ENCODE assay signal across 15 mouse cellular contexts in the genomic region with DNA sequence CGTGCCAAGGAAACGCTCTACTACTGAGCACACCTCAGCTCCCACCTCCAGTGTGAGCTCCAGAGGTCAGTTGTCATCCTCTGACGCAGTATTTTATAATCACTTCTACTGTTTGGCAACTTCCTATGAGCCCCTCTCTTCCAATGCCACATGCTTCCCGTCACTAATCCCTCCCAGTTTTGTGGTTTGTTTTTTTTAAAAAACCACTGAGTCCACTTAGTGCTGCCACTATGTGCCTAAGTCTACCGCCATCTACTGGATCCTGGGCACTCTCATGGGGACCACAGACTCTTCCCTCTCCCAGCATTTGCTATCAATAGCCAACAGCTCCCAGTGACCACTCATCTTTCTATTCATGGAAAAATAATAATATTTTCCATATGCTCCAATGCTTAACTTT. TPM values are rescaled to one million over a fixed set of nuclear protein-coding genes. Genes with fewer than 3 reads are reported as not detected.
DNase-seq lines count a peak whose midpoint lies in the region; ATAC-seq and TF ChIP-seq lines count a peak whose summit lies in the region.
"Had no signal": no experiment of that assay in that cellular context is flagged by ENCODE, and none has a peak within 500 bp of the region (broad histone marks: within the 10 kb centered on the region; RNA-seq: fewer than 3 reads in every experiment).

No protein-coding gene starts in this region.

- H3K27ac ChIP-seq in liver, embryonic 11.5 days (ENCODE audit: low read depth, low read length) = no peak overlapping the region
- H3K27ac ChIP-seq in kidney, adult 2 months (ENCODE audit: insufficient read depth, low read depth, low read length) = no peak overlapping the region
- H3K27ac ChIP-seq: liver, embryonic 15.5 days had no signal

- intact Hi-C loops in left cerebral cortex, postnatal 25 days (cut with DNase I) = no loop called here

- WGBS in liver, embryonic 11.5 days = 42% methylated on average over 5 of the region's 5 CpGs
- 77% methylated on average over 5 of the region's 5 CpGs for WGBS in kidney, adult 2 months

- no peaks in the 10 kb centered on the region for H3K36me3 ChIP-seq in liver, embryonic 11.5 days (ENCODE audit: control insufficient read depth, insufficient read depth, low read length)
- no peaks in the 10 kb centered on the region for H3K36me3 ChIP-seq in kidney, adult 2 months (ENCODE audit: control insufficient read depth, insufficient read depth, low read length)
- H3K36me3 ChIP-seq: liver, embryonic 15.5 days had no signal

- peak; percentile 53 for DNase-seq in embryo, embryonic 10 days (ENCODE audit: low spot score)
- DNase-seq in embryo, embryonic 11 days = no peak
- DNase-seq in liver, embryonic 11.5 days (ENCODE audit: low spot score) = no peak
- no peak for DNase-seq in liver
- DNase-seq in ZHBTc4 (ENCODE audit: low read depth, low spot score) = peak; percentile 25
- no peak for DNase-seq in kidney, adult 2 months
- DNase-seq in left cerebral cortex, postnatal 25 days (ENCODE audit: low spot score in 2 of 2) = no peak
- DNase-seq: heart, postnatal 14 days; kidney, adult 8-10 months; thymus, postnatal 36 days had no signal

- no peak overlapping the region for H3K4me3 ChIP-seq in liver, embryonic 11.5 days (ENCODE audit: low read depth, low read length)
- no peak overlapping the region for H3K4me3 ChIP-seq in kidney, adult 2 months (ENCODE audit: insufficient read depth, low read depth, low read length)
- H3K4me3 ChIP-seq: erythroblast, embryonic 14.5 days; liver, embryonic 15.5 days had no signal

- 0 out of 2 replicates have a peak, but pooled peaks have one; percentile 57 for ATAC-seq in liver, embryonic 11.5 days (replicated peaks; ENCODE audit: low FRiP score)
- peak; percentile 96 for ATAC-seq in megakaryocyte progenitor cell, adult 5-6 weeks (replicated peaks; ENCODE audit: poor library complexity)

- no peaks in the 10 kb centered on the region for H3K9me3 ChIP-seq in liver, embryonic 11.5 days (ENCODE audit: control insufficient read depth, low read length)
- H3K9me3 ChIP-seq: liver, embryonic 15.5 days had no signal

- no peak overlapping the region for H3K9ac ChIP-seq in liver, embryonic 11.5 days (ENCODE audit: low read depth, low read length)
- H3K9ac ChIP-seq: liver, embryonic 15.5 days had no signal

- H3K27me3 ChIP-seq in liver, embryonic 11.5 days (replicated peaks; ENCODE audit: control insufficient read depth, insufficient read depth, low read length) = no peaks in the 10 kb centered on the region
- no peaks in the 10 kb centered on the region for H3K27me3 ChIP-seq in kidney, adult 2 months (replicated peaks; ENCODE audit: control insufficient read depth, insufficient read depth, low read length)
- H3K27me3 ChIP-seq: liver, embryonic 15.5 days had no signal

- no peaks in the 10 kb centered on the region for H3K4me1 ChIP-seq in liver, embryonic 11.5 days (replicated peaks; ENCODE audit: control insufficient read depth, insufficient read depth, low read length)
- H3K4me1 ChIP-seq in kidney, adult 2 months (ENCODE audit: control insufficient read depth, insufficient read depth, low read length) = no peaks in the 10 kb centered on the region
- H3K4me1 ChIP-seq: liver, embryonic 15.5 days had no signal

- TF ChIP-seq CTCF in kidney, adult 2 months (conservative IDR thresholded peaks at IDR 0.05; ENCODE audit: insufficient read depth, insufficient read length, low read depth, low read length) = no peak; the same call in 1 of the 2 replicates

- TF ChIP-seq POLR2A in kidney, adult 2 months (IDR thresholded peaks at IDR 0.05; ENCODE audit: low read depth, low read length) = no peak

- no peak overlapping the region for H3K4me2 ChIP-seq in liver, embryonic 11.5 days
- H3K4me2 ChIP-seq: liver, embryonic 15.5 days had no signal

RNA-seq across cellular contexts. Expression of gene Angel1, which starts 12.2 kb away (rescaled TPM):
- 4.0 and 4.5 TPM in 2 replicates for polyA plus RNA-seq in liver, embryonic 11.5 days (2014; fragmentation: Nextera tagmentation; extraction: Ambion mirVana)
- total RNA-seq in megakaryocyte progenitor cell, adult 5-6 weeks (2015) = 3.1 TPM in 2 replicates
- 0.62 and 2.7 TPM in 2 replicates for total RNA-seq in megakaryocyte progenitor cell, adult 5-6 weeks (2017)
- polyA plus RNA-seq in kidney, adult 2 months (2012; rRNA removed) = 7.3 and 8.7 TPM in 2 replicates
- 10 to 100 TPM in 1 of 2 experiments, 1 to 10 TPM in 1; 8.9 to 12.4 TPM for total RNA-seq in left cerebral cortex, postnatal 25 days (2021)

RNA-seq across cellular contexts. Expression of gene Lrrc74a, which starts 20.1 kb away (rescaled TPM):
- polyA plus RNA-seq in liver, embryonic 11.5 days (2014; fragmentation: Nextera tagmentation; extraction: Ambion mirVana) = not detected in 2 replicates
- not detected in 2 replicates for total RNA-seq in megakaryocyte progenitor cell, adult 5-6 weeks (2015)
- total RNA-seq in megakaryocyte progenitor cell, adult 5-6 weeks (2017) = not detected in 2 replicates
- not detected in 2 replicates for polyA plus RNA-seq in kidney, adult 2 months (2012; rRNA removed)
- total RNA-seq in left cerebral cortex, postnatal 25 days (2021) = not detected
- total RNA-seq: gastrocnemius, adult 18-20 months; heart, postnatal 14 days; left cerebral cortex, adult 18-20 months had no signal
- polyA plus RNA-seq: erythroblast, embryonic 14.5 days; liver, embryonic 15.5 days had no signal

RNA-seq across cellular contexts. Expression of gene Vash1, which starts 35.5 kb away (rescaled TPM):
- polyA plus RNA-seq in liver, embryonic 11.5 days (2014; fragmentation: Nextera tagmentation; extraction: Ambion mirVana) = 4.7 and 5.6 TPM in 2 replicates
- total RNA-seq in megakaryocyte progenitor cell, adult 5-6 weeks (2015) = 0.07 and 0.10 TPM in 2 replicates
- total RNA-seq in megakaryocyte progenitor cell, adult 5-6 weeks (2017) = 0.54 and 0.91 TPM in 2 replicates
- 1.6 and 1.9 TPM in 2 replicates for polyA plus RNA-seq in kidney, adult 2 months (2012; rRNA removed)
- 10 to 100 TPM; 37.1 to 41.6 TPM for total RNA-seq in left cerebral cortex, postnatal 25 days (2021)
- polyA plus RNA-seq: erythroblast, embryonic 14.5 days had no signal

Comparison
In these comparisons a context has a peak if more than half of its experiments do, and no peak if none do; other contexts are left out.
1. DNase-seq: peak in embryo, embryonic 10 days (single experiment) and ZHBTc4 (single experiment); none in embryo, embryonic 11 days (single experiment), liver, embryonic 11.5 days (single experiment), liver (single experiment), kidney, adult 2 months (single experiment) and left cerebral cortex, postnatal 25 days (0 of 2).
2. RNA of gene Vash1, which starts 35.5 kb away (total RNA-seq): 37.1 to 41.6 TPM in left cerebral cortex, postnatal 25 days; 0.07 to 0.91 TPM in megakaryocyte progenitor cell, adult 5-6 weeks; every median in the first group is over 10 times any median in the second.